Mouse (Mus musculus) 3T3-L1 (cell line): ENCODE measurements around the gene Rsf1.

Experiments
- DNase-seq: peaks from one replicate; pipeline ENCODE4 v3.0.0-alpha.2; 2015; ENCODE audit warnings: low read depth, low spot score

Gene Rsf1

DNA sequence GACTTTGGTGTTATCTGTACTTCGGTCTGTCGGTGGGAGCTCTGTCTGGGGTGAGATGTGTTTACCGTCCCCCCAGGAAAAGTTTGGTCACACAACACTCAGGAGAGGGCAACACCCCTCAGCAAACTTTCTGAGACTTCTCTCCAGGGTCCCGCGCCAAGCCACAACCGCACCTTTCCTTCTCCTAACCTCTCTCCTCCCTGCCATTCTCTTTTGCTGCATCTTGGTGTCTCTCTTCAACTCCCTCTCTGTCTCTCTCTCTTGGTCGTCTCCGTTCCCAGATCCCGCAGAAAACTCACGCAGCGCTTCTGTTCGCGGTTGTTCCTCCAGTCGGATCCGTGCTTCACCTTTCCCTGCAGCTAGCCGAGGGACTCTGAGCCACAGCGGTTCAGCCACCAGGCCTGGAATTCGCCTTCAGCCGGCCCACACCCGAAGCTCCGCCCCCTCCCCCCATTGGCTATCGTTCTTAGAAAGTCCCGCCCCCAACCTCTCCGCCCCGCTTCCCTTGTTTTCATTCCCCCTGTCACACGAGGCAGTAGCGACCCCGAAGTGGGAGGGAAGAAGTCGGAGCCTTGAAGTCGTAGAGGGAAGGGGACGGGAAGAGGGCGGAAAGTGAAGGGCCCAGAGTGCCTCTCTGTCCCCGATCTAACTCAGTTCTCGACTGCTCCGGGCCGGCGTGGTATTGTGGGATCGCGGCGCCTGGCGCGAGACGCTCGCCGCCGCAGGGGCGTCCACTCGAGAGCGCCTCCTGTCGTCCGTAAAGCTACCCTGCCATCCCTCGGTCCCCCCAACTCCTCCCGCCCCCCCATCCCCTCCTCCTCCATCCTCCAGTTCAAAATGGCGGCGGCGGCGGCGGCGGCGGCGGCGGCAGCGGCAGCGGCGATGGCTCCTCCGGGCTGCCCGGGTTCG lies at the start of gene Rsf1, which contains the start of gene Aamdc:
Gene Rsf1 (plus strand): TSS at position 823 of the 909 bp plus-strand sequence.
Gene Aamdc (minus strand): TSS at position 431 of the 909 bp plus-strand sequence.
- DNase-seq = peak; percentile 93

DNA sequence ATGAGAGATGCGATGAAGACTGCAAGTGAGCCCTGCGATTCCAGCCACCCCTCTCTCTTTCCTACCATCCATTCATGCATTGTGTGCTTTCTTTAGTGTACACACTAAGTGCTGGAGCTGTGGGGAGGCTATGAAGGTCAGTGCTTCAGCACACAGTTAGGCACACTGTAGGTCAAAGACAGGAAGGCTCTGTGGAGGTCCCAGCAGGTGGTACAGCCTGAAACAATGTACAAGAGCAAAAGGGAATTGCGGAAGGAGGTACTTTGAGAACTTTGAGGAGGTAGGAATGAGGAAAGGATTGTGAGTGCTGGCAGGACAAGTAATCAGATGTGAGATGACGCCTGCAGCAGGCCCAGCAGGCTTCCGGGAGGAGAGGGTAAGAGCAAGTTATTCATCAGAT lies 44.2 kb upstream of the Rsf1 start:
- DNase-seq = no peak

DNA sequence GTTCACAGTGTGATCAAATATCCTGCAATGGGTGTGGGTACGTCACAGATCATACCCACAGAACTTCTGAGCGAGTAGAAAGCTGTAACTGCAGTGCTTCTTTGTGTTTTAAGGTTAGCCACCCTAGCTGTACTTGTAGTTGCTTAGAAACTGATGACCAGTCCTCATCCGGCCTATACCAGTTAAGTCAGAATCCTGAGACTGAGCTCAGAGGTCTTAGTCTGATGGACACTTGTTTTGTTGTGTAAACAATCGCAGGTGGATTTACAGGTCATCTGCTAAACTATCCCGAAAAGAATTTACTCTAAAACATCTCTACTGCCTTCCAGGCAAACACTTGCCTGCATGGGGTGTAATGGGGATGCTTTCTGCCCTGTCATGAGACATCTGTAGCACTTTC lies 43.1 kb upstream of the Rsf1 start:
- DNase-seq = no peak

DNA sequence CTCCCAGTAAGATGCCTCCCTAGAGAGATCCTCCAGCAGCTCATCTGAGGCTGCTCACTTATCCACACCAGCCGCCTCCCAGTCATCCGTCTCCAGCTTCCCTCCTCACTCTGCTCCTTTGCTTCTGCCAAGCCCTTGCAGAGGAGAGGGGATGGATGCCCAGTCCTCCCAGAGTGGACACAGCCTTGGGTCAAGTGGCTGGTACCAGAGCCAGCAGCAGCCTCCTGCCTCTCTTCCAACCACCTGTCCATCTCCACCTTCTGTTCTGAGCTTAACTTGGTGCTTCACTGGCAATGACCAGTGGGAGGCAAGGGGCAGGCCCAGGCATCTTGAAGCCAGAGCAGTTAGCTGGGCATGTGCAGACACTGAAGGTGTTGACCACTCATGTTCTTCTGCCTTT lies 33.2 kb upstream of the Rsf1 start:
- no peak for DNase-seq

DNA sequence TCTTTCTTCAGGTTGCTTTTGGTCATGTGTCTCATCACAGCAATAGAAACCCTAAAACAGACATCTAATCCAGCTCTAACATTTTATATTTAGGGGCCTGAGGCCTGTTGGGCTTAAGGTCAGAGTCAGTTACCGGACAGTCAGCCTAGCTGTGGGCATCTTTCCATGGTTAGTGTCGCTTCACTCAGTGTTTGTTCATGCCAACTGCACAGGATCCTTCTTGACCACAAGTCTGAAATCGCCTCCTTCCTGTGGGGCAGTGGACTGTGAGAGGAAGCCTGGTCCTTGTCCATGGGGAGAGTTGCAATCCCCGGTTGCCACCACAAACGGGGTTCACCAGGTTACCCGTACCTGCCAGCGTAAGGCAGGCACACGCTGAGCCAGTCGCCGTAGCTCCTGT lies 30.4 kb upstream of the Rsf1 start:
- no peak for DNase-seq

DNA sequence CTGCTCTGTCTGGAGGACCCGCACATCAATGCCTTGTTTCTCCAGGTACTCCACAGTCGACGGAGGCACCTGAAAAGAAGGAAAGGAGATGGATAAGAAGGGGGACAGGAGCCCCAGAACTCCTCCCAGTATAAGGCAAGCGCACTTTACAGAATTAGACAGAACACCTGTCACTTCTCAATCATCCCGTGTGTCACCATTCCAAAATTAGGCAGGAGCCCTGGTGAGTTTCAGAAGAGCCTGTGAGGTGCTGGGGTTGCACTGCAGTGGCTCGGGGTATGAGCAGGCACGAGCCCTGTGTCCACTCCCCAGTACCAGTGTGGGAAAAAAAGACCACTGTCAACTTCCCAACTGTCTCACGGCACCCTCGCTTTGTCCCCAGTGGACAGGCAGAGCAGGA lies 29.0 kb upstream of the Rsf1 start:
- no peak for DNase-seq

DNA sequence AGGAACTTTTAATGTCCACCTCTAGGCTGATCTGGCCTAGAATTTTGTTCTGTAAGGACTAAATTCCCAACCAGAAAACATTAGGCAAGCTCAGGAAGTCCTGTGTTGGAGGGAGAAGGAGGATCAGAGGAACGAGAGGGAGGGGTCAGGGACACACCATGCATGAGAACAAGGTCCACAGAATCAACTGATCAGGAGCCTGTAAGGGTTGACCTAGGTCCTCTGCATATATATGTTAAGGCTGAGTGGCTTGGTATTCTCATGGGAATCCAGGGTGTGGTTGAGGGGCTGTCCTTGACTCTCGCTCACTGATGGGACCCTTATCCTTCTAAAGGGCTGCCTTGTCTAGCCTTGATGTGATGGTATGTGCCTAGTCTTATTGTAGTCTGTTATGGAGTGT lies 16.1 kb upstream of the Rsf1 start:
- DNase-seq = no peak

DNA sequence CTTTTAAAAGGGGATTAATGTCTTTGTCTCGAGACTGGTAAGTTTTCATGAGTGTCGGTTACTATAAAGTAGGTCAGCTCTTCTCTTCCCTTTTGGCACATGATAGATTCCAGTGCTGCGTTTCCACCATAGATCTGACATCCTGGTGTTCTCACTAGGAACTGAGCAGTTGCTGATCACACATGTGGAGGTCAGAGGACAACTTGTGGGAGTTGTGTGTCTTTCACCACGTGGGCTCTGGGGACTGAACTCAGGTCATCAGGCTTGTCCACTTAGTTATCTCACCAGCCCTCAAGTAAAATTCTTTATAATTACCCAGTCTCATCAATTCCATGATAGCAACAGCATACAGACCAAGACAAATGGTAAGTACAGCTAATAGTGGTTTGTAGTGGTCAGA lies 10.3 kb upstream of the Rsf1 start:
- no peak for DNase-seq

DNA sequence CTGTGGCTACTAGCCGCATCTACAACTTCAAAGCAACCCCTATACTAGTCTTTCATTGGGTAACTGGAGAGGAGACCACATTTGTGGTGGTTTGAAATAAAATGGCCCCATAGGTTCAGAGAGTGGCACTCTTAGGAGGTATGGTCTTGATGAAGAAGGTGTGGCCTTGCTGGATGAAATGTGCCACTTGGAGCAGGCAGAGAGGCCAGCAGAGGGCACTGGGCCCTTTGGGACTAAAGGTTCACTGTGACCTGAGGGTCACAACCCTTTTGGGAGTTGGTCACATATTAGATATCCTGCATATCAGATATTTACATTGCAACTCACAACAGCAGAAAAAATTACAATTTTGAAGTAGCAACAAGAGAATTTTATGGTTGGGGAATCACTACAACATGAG lies 9.3 kb upstream of the Rsf1 start:
- no peak for DNase-seq

DNA sequence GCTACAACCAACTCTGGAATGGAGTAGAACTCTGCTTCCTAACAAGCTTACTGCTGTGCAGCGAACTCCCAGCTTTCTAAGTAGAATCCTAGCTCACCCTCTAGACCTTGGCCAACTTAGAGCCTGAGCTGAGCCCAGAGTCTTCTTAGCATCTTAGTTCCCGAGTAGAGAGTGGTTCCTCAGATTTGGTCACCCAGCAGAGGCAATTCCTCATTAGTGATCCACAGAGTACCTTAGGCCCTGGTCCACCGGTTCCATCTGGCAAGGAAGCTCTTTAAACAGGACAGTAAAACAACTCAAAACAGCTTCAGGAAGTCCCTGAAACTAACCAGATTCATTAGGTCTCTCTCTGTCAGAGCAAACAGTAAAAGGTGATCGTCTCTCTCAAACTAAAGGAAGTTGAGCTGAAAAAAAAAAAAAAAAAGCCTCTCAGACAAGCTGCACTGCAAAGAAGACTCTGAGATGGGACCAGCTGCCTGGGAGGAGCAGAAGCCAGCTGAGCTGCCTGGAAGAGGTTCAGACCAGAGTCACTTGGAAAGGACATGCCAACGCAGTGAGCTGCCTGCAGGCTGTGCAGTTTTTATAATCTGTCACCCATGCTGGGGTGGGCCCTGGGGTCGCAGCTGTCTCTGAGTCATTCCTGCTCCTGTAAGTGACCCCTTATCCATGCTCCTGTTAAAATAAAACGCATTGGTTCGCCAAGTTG lies 1.2 kb upstream of the Rsf1 start:
- DNase-seq = peak; percentile 58

DNA sequence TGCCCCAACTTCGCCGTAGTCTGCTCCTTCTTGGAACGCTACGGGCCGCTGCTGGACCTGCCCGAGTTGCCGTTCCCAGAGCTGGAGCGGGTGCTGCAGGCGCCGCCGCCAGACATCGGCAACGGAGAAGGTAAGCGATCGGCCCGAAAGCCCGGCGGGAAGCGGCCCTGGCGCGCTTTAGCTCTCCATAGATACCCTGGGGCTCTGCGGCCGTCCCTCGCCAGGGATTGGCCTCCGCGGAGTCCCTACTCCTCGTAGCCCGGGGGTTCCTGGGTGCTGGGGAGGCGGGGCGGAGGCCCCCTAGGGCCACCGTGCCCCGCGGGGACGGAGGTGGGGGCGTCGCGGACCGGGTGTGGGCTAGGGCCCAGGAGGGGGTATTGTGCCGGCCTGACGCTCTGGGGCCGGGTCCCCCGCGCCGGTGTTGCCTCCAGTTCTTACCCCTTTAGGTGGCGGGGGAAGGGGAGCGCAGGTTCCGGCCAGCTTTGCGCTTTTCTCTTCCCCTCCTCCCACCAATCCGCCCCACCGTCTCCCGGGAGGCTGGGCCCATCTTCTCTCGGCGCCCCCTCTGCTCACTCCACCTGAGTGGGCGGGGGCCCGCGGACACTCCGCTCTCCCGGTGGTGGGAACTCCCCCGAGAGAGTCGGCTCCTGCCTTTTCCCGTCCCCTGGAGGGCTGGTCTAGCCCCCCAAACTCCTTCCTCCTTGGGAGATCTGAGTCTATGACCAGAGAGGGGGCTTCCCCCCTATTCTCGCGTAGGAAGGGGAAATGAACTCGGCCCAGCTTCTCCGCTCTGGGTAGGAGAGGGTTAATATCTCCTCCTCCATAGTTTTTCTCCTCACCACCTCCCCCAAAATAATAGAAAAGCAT lies 520 bp downstream of the Rsf1 start:
- peak; percentile 27 for DNase-seq

DNA sequence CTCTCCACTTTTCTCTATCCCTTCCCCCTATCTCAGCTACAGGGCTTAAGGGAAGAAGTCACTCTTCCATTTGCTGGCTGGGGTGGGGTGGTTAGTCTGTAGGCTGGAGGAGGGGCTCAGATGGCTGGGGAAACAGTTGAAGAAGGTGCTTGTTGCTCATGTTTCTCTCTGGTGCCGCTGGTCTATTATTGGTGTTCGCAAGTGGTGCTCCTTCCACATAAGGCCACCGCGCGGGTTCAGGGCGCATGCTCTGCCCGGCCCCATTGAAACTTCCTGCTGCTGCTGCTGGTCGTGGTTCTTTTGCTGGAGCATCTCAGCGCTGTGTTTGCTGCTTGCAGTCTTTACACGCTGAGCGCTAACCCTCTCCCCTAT lies 1.1 kb downstream of the Rsf1 start:
- peak; percentile 87 for DNase-seq

DNA sequence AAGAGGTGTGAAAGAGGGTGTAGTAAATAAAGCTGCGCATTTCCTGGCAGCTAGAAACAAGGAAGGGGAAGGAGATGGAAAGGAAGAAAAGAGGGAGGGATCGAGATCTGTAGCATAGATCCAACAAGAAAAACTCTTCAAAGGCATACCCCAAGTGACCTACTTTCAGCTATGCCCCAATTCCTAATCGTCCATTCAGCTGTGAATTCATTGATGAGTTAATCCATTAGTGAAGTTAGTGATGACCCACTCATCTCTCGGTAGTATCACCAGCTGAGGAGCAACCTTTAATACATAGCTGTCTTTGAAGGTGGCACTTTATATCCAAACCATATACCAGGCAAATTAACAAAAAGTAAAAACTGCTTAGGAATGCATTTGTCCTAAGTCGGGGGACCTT lies 8.8 kb downstream of the Rsf1 start:
- no peak for DNase-seq

DNA sequence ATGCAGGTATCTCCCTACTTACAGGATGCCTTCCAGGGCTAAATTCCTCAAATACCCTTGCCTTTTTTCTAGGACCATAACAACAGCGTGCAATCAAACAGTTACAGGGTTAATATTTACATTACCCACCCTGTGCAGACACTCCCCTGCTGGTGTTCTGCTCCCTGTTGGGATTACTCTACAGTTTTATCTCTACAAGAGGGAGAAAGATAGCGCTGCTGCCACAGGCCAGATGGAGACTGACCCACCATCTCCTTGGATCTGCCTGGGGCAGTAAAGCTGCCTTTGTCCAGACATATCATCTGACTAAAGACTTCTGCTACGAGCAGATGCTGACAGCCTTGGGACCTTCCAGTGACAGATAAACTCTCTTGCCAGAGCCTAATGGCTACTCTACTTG lies 10.8 kb downstream of the Rsf1 start:
- DNase-seq = no peak

DNA sequence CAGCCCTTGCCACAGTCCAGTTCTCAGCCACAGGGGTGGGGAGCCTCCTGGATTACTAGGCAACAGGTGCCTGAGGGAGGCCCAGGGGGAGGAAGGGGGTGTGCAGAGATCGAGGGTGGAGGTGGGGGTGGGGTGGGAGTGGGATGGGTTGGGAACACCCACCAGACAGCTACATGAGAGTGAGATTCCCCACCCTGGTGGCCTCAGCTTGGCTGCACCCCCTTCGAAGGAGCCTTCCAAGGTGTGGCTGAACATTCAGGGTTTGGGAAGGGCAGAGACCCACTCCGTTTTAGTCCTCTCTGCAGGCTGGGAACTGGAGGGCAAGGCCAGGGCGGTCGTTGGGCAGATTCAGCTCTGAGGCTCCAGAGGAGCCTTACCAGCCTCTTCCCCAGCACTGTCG lies 11.6 kb downstream of the Rsf1 start:
- no peak for DNase-seq

DNA sequence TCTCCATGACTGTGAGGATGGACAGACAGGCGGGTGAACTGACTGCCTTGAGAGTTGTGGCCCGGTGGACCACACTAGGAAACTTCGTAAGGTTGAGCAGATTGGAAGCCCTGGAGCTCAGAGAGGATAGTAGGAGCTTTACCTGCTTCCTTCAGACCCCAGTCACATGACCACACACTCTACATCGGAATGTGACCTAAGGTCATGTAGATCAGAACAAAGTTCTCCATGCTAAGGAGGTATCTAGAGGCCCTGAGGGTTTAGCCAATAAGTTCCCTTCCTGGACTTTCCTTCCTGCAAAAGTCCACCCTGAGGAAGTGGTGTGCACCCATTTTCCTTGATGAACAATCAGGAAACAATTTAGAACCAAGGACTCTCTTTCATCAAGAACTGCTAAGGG lies 12.7 kb downstream of the Rsf1 start:
- no peak for DNase-seq

DNA sequence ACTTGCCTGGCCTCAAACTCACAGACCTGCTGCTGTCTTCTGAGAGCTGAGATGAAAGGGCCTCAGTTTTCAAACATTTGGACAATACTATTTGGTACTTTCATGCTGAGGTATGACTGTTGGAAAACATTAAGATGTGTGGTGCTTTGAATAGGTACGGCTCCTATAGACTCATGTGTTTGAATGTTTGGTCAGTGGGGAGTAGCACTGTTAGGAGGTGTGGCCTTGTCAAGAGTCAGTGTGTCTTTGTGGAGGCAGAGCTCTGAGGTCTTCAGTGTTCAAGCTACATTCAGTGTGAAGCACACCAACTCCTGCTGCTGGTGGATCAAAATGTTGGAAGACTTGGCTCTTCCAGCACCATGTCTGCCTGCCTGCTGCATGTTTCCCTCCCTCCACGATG lies 13.8 kb downstream of the Rsf1 start:
- DNase-seq = no peak

DNA sequence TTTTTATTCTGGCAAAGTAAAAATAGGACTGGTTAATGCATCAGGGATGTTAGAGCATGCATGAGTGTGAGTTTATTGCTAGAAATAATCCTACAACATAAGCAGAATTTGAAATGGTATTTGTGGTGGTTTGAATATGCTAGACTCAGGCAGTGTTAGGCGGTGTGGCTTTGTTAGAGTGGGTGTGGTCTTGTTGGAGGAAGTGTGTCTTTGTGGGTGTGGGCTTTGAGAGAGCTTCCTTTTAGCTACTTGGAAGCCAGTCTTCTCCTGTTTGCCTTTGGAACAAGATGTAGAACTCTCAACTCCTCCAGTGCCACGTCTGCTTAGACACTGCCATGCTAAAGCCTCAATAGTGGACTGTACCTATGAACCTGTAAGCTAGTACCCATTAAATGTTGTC lies 18.9 kb downstream of the Rsf1 start:
- DNase-seq = no peak

DNA sequence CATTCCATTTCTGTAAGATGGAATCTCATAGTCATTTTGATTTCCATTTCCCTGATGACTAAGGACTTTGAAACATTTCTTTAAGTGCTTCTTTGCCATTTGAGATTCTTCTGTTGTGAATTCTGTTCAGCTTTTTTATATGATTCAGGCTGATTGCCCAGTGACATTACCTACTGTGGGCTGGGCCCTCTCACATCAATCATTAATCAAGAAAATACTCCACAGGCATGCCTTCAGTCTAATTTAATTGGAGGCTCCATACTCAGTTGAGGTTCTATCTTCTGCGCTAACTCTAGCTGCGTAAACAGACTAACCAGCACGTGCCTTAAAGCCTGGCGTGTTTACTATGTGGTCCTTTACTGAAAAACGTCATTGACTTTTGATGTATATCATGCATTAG lies 41.7 kb downstream of the Rsf1 start:
- no peak for DNase-seq

DNA sequence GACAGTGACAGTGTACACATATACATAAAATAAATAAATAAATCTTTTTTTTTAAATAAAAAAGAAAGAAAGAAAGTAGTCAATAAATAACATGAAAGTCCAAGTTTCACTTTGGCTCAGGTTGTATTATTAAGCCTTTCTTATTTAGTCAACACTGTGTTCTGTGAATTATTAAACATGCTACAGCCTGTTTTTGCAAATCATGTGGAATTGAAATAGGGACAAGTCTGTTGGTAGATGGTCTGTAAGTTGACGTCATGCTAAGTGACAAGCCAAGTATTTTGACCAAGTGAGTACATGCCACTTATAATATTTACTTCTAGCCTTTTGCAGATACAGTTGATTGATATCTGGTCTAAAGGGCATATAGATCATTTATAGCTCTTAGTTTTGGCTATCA lies 43.0 kb downstream of the Rsf1 start:
- DNase-seq = no peak

DNA sequence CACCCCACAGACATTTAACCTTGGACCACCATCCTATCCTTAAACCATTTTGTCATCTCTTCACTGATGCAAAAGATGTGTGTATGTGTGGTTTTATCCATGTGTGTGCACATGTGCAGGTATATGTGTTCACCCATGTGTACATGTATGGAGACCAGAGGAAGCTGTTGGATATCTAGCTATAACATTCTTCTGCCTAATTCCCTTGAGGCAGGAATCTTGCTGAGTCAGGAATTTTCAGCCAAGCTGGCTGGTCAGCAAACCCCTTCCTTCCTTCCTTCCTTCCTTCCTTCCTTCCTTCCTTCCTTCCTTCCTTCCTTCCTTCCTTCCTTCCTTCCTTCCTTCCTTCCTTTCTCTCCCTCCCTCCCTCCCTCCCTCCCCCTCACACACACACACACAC lies 43.7 kb downstream of the Rsf1 start:
- no peak for DNase-seq

DNA sequence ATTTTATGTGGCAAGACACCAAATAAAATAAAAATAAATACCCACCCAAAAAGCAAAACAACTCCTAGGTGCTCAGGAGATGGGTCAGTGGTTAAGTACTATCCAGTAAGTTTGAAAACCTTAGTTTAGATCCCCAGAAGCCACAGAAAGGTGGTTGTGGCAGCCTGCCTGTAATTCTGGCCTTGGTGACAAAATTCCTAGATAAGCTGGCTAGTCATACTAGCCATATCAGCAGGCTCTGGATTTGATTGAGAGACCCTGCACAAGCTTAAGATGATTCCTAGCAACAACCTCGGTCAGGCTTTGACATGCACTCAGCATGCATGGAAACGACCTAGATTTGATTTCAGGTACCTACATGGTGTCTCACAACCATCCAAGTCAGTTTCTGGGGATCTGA lies 49.7 kb downstream of the Rsf1 start:
- DNase-seq = no peak
